Mouse (Mus musculus): ENCODE measurements around the gene Cald1.

The Cald1 gene

GRCm38 (mm10) chr6:34716888-34717635 lies 118.8 kb downstream of the Cald1 start:
- DNase-seq (ENCODE audit: low read depth, low spot score), result peak; percentile 95

- DNase-seq (ENCODE audit: low read depth, low spot score), result peak; percentile 67
Observed at GRCm38 (mm10) chr6:34717651-34718050, 119.4 kb downstream of the Cald1 start.

GRCm38 (mm10) chr6:34719141-34719680 lies 120.9 kb downstream of the Cald1 start:
- peak; percentile 81 for DNase-seq (ENCODE audit: low read depth, low spot score)

GRCm38 (mm10) chr6:34720447-34720846 lies 122.1 kb downstream of the Cald1 start:
- no peak for DNase-seq (ENCODE audit: low read depth, low spot score)

GRCm38 (mm10) chr6:34721740-34722139 lies 123.4 kb downstream of the Cald1 start:
- DNase-seq (ENCODE audit: low read depth, low spot score), result no peak

GRCm38 (mm10) chr6:34722660-34723059 lies 124.4 kb downstream of the Cald1 start:
- peak; percentile 75 for DNase-seq (ENCODE audit: low read depth, low spot score)

- DNase-seq (ENCODE audit: low read depth, low spot score), result no peak
Observed at GRCm38 (mm10) chr6:34723250-34723904, 125.1 kb downstream of the Cald1 start.

- no peak for DNase-seq (ENCODE audit: low read depth, low spot score)
Observed at GRCm38 (mm10) chr6:34725660-34726059, 127.4 kb downstream of the Cald1 start.

- no peak for DNase-seq (ENCODE audit: low read depth, low spot score)
Observed at GRCm38 (mm10) chr6:34726104-34726503, 127.8 kb downstream of the Cald1 start.

GRCm38 (mm10) chr6:34727316-34727983 lies 129.2 kb downstream of the Cald1 start:
- DNase-seq (ENCODE audit: low read depth, low spot score), result peak; percentile 23

GRCm38 (mm10) chr6:34729449-34730151 lies 131.3 kb downstream of the Cald1 start:
- no peak for DNase-seq (ENCODE audit: low read depth, low spot score)

- no peak for DNase-seq (ENCODE audit: low read depth, low spot score)
Observed at GRCm38 (mm10) chr6:34731007-34731406, 132.7 kb downstream of the Cald1 start.

GRCm38 (mm10) chr6:34731529-34731928 lies 133.2 kb downstream of the Cald1 start:
- DNase-seq (ENCODE audit: low read depth, low spot score), result no peak

GRCm38 (mm10) chr6:34734940-34735695 lies 136.8 kb downstream of the Cald1 start:
- DNase-seq (ENCODE audit: low read depth, low spot score), result peak; percentile 31

- peak; percentile 37 for DNase-seq (ENCODE audit: low read depth, low spot score)
Observed at GRCm38 (mm10) chr6:34736934-34737333, 138.6 kb downstream of the Cald1 start.

GRCm38 (mm10) chr6:34743946-34744345 lies 145.6 kb downstream of the Cald1 start:
- no peak for DNase-seq (ENCODE audit: low read depth, low spot score)

- DNase-seq (ENCODE audit: low read depth, low spot score), result no peak
Observed at GRCm38 (mm10) chr6:34747846-34748245, 149.5 kb downstream of the Cald1 start.

- no peak for DNase-seq (ENCODE audit: low read depth, low spot score)
Observed at GRCm38 (mm10) chr6:34748566-34748965, 150.3 kb downstream of the Cald1 start.

- no peak for DNase-seq (ENCODE audit: low read depth, low spot score)
Observed at GRCm38 (mm10) chr6:34749526-34749925, 151.2 kb downstream of the Cald1 start.

- DNase-seq (ENCODE audit: low read depth, low spot score), result no peak
Observed at GRCm38 (mm10) chr6:34750487-34751120, 152.3 kb downstream of the Cald1 start.

Data from R1 (cell line).